Mouse (Mus musculus) embryo, embryonic 11.5 days (tissue): ENCODE data around the gene Kiz.

Source experiments
- DNase-seq: peaks from one replicate; pipeline ENCODE4 v3.0.0-alpha.2; 2012; ENCODE audit warnings: low read depth, low spot score

The Kiz gene

GRCm38 (mm10) chr2:146865781-146866180 is 10.1 kb downstream of the Kiz start:
- DNase-seq: no peak

- DNase-seq: no peak
Measured at GRCm38 (mm10) chr2:146871300-146872269, 15.9 kb downstream of the Kiz start.

- no peak for DNase-seq
Measured at GRCm38 (mm10) chr2:146872697-146873096, 17.0 kb downstream of the Kiz start.

GRCm38 (mm10) chr2:146873881-146874441 is 18.3 kb downstream of the Kiz start:
- DNase-seq: no peak

- no peak for DNase-seq
Measured at GRCm38 (mm10) chr2:146877423-146878098, 21.9 kb downstream of the Kiz start.

GRCm38 (mm10) chr2:146881623-146882022 is 26.0 kb downstream of the Kiz start:
- no peak for DNase-seq

- no peak for DNase-seq
Measured at GRCm38 (mm10) chr2:146884291-146884855, 28.7 kb downstream of the Kiz start.

- no peak for DNase-seq
Measured at GRCm38 (mm10) chr2:146888786-146889414, 33.2 kb downstream of the Kiz start.

- no peak for DNase-seq
Measured at GRCm38 (mm10) chr2:146898977-146899376, 43.3 kb downstream of the Kiz start.

- no peak for DNase-seq
Measured at GRCm38 (mm10) chr2:146916085-146916484, 60.4 kb downstream of the Kiz start.

- DNase-seq: no peak
Measured at GRCm38 (mm10) chr2:146917770-146918169, 62.1 kb downstream of the Kiz start.

- no peak for DNase-seq
Measured at GRCm38 (mm10) chr2:146920375-146921160, 64.9 kb downstream of the Kiz start.

GRCm38 (mm10) chr2:146925296-146925695 is 69.6 kb downstream of the Kiz start:
- DNase-seq: no peak

- no peak for DNase-seq
Measured at GRCm38 (mm10) chr2:146925846-146926245, 70.2 kb downstream of the Kiz start.

- no peak for DNase-seq
Measured at GRCm38 (mm10) chr2:146948223-146948776, 92.6 kb downstream of the Kiz start.

GRCm38 (mm10) chr2:146956366-146956765 is 100.7 kb downstream of the Kiz start:
- no peak for DNase-seq

- DNase-seq: no peak
Measured at GRCm38 (mm10) chr2:146958398-146958911, 102.8 kb downstream of the Kiz start.

- peak; percentile 72 for DNase-seq
Measured at GRCm38 (mm10) chr2:146958951-146959821, 103.5 kb downstream of the Kiz start.

- DNase-seq: no peak
Measured at GRCm38 (mm10) chr2:146975024-146975423, 119.4 kb downstream of the Kiz start.
